In genomic region chr5:148885821-148886609, GRCm38 (mm10) we compare ENCODE assay signal across 9 mouse cellular contexts. TPM values are rescaled to one million over a fixed set of nuclear protein-coding genes. Genes with fewer than 3 reads are reported as not detected.
DNase-seq lines count a peak whose midpoint lies in the region; ATAC-seq and TF ChIP-seq lines count a peak whose summit lies in the region.
"Had no signal": no experiment of that assay in that cellular context is flagged by ENCODE, and none has a peak within 500 bp of the region (broad histone marks: within the 10 kb centered on the region; RNA-seq: fewer than 3 reads in every experiment).

No protein-coding gene starts in this region.

- H3K27me3 ChIP-seq in heart, embryonic 13.5 days (replicated peaks): no peaks in the 10 kb centered on the region
- no peaks in the 10 kb centered on the region for H3K27me3 ChIP-seq in embryonic facial prominence, embryonic 15.5 days
- H3K27me3 ChIP-seq in kidney, postnatal 0 days (ENCODE audit: insufficient read depth, low read length): no peaks in the 10 kb centered on the region
- H3K27me3 ChIP-seq: megakaryocyte, embryonic 14.5 days had no signal

- 0 out of 2 replicates have a peak, but pooled peaks cover 5% of the 10 kb centered on the region for H3K4me1 ChIP-seq in heart, embryonic 13.5 days
- peaks cover 4% of the 10 kb centered on the region; the same call in 1 of the 2 replicates for H3K4me1 ChIP-seq in embryonic facial prominence, embryonic 15.5 days
- H3K4me1 ChIP-seq in kidney, postnatal 0 days (replicated peaks; ENCODE audit: insufficient read depth, low read length): no peaks in the 10 kb centered on the region

- H3K4me2 ChIP-seq in heart, embryonic 13.5 days: peak overlapping the region; percentile 49
- peak overlapping the region; percentile 32 for H3K4me2 ChIP-seq in embryonic facial prominence, embryonic 15.5 days (replicated peaks)
- peak overlapping the region; percentile 29; the same call in 1 of the 2 replicates for H3K4me2 ChIP-seq in kidney, postnatal 0 days (ENCODE audit: low read length)

- H3K9me3 ChIP-seq in heart, embryonic 13.5 days: no peaks in the 10 kb centered on the region
- H3K9me3 ChIP-seq in embryonic facial prominence, embryonic 15.5 days (replicated peaks): 0 out of 2 replicates have a peak, but pooled peaks cover 3% of the 10 kb centered on the region
- H3K9me3 ChIP-seq in kidney, postnatal 0 days (replicated peaks; ENCODE audit: low read length): no peaks in the 10 kb centered on the region

- peaks cover 72% of the 10 kb centered on the region for H3K36me3 ChIP-seq in heart, embryonic 13.5 days
- peaks cover 45% of the 10 kb centered on the region for H3K36me3 ChIP-seq in embryonic facial prominence, embryonic 15.5 days
- 0 out of 2 replicates have a peak, but pooled peaks cover 5% of the 10 kb centered on the region for H3K36me3 ChIP-seq in kidney, postnatal 0 days (ENCODE audit: insufficient read depth, low read length)

- H3K4me3 ChIP-seq in heart, embryonic 13.5 days: peak overlapping the region; percentile 14; the same call in 1 of the 2 replicates
- H3K4me3 ChIP-seq in embryonic facial prominence, embryonic 15.5 days (replicated peaks): 0 out of 2 replicates have a peak overlapping the region, but pooled peaks have one; percentile 6
- H3K4me3 ChIP-seq in kidney, postnatal 0 days (replicated peaks; ENCODE audit: low read depth, low read length): no peak overlapping the region
- H3K4me3 ChIP-seq: megakaryocyte, embryonic 14.5 days had no signal

- intact Hi-C loops in gastrocnemius, postnatal 36 days (cut with DNase I): no loop called here

- TF ChIP-seq CTCF in kidney, postnatal 0 days (IDR thresholded peaks at IDR 0.05; ENCODE audit: low read depth): no peak

- no peak overlapping the region for H3K9ac ChIP-seq in heart, embryonic 13.5 days
- H3K9ac ChIP-seq in embryonic facial prominence, embryonic 15.5 days: no peak overlapping the region
- H3K9ac ChIP-seq in kidney, postnatal 0 days (ENCODE audit: low read depth, low read length): no peak overlapping the region

- no peak for DNase-seq in heart, adult 9 months (ENCODE audit: low spot score in 2 of 2)
- peak; percentile 80 for DNase-seq in kidney, postnatal 0 days (ENCODE audit: low spot score)
- DNase-seq in lung, postnatal 14 days: peak; percentile 42
- DNase-seq in testis, postnatal 14 days (ENCODE audit: low spot score): peak; percentile 86
- DNase-seq in gastrocnemius, postnatal 36 days: no peak
- DNase-seq in cerebellum, adult 11 months: no peak

- ATAC-seq in heart, embryonic 13.5 days (ENCODE audit: extremely low read depth, insufficient number of reproducible peaks, low FRiP score, low TSS enrichment): peak; percentile 25; the same call in 1 of the 2 replicates
- ATAC-seq in embryonic facial prominence, embryonic 15.5 days (ENCODE audit: insufficient number of reproducible peaks, low FRiP score, low TSS enrichment, low read depth): peak; percentile 78; the same call in 1 of the 2 replicates
- ATAC-seq in kidney, postnatal 0 days (replicated peaks; ENCODE audit: low FRiP score, low read depth): peak; percentile 94

- 33% methylated on average over 22 of the region's 22 CpGs for WGBS in heart, embryonic 13.5 days
- 29% methylated on average over 22 of the region's 22 CpGs for WGBS in embryonic facial prominence, embryonic 15.5 days
- WGBS in kidney, postnatal 0 days: 32% methylated on average over 22 of the region's 22 CpGs

- no peak overlapping the region for H3K27ac ChIP-seq in heart, embryonic 13.5 days (replicated peaks)
- H3K27ac ChIP-seq in embryonic facial prominence, embryonic 15.5 days (replicated peaks): no peak overlapping the region
- no peak overlapping the region for H3K27ac ChIP-seq in kidney, postnatal 0 days

RNA-seq across cellular contexts. Expression of gene Katnal1, which starts 43.1 kb away (rescaled TPM):
- 10.1 and 13.3 TPM in 2 replicates for polyA plus RNA-seq in heart, embryonic 13.5 days (2015; fragmentation: Nextera tagmentation; extraction: Ambion mirVana)
- 13.7 and 15.8 TPM in 2 replicates for polyA plus RNA-seq in embryonic facial prominence, embryonic 15.5 days (2015; fragmentation: Nextera tagmentation; extraction: Ambion mirVana)
- 6.6 and 7.3 TPM in 2 replicates for polyA plus RNA-seq in kidney, postnatal 0 days (2015; fragmentation: Nextera tagmentation; extraction: Ambion mirVana)
- 1 to 10 TPM; 4.3 to 5.0 TPM for total RNA-seq in gastrocnemius, postnatal 36 days (2021)

Comparison
In these comparisons a context has a peak if more than half of its experiments do, and no peak if none do; other contexts are left out.
1. ATAC-seq: peak in every context shown above with its lines; median percentile 94 in kidney, postnatal 0 days; 78 in embryonic facial prominence, embryonic 15.5 days; 25 in heart, embryonic 13.5 days.
2. DNase-seq: peak in kidney, postnatal 0 days (single experiment), lung, postnatal 14 days (single experiment) and testis, postnatal 14 days (single experiment); none in heart, adult 9 months (0 of 2), gastrocnemius, postnatal 36 days (0 of 2) and cerebellum, adult 11 months (single experiment).
3. Peak in every context shown above with its lines, with median percentiles within 50 percentile points of each other: H3K4me2 ChIP-seq.